Mouse (Mus musculus) bone marrow macrophage, adult 2 months (primary cell): ENCODE data around the gene Mogat2. TPM values are rescaled to one million over a fixed set of nuclear protein-coding genes. Genes with fewer than 3 reads are reported as not detected.

ENCODE experiments used
- H3K27ac ChIP-seq: 2 replicates; pipeline ENCODE4 v1.5.1; 2012; ENCODE audit warnings: low read depth, low read length; ENCODE audit not compliant: insufficient read depth
- H3K4me1 ChIP-seq: 2 replicates; pipeline ENCODE4 v1.6.1; 2012; ENCODE audit warnings: low read length; ENCODE audit not compliant: control insufficient read depth, insufficient read depth
- H3K4me3 ChIP-seq: 2 replicates; pipeline ENCODE4 v1.5.1; 2012; ENCODE audit warnings: mild to moderate bottlenecking, low read length, moderate library complexity; ENCODE audit not compliant: insufficient read depth
- CTCF ChIP-seq: IDR thresholded peaks from 2 replicates; pipeline ENCODE4 v1.5.1; 2012; ENCODE audit warnings: low read depth, mild to moderate bottlenecking, low read length, moderate library complexity
- POLR2A ChIP-seq: IDR thresholded peaks from 2 replicates; pipeline ENCODE4 v1.6.1; 2012; ENCODE audit warnings: mild to moderate bottlenecking, low read depth, low read length, borderline replicate concordance
- polyA plus RNA-seq: library from polyadenylated mRNA; stranded (reverse); fragments of >200 nt; gene quantifications from 2 replicates; pipeline ENCODE4 v1.2.4, GENCODE M21; 2012; ENCODE audit not compliant: missing spikeins, insufficient read depth, insufficient read length

The Mogat2 gene
- polyA plus RNA-seq, 1 experiment, result not detected

DNA sequence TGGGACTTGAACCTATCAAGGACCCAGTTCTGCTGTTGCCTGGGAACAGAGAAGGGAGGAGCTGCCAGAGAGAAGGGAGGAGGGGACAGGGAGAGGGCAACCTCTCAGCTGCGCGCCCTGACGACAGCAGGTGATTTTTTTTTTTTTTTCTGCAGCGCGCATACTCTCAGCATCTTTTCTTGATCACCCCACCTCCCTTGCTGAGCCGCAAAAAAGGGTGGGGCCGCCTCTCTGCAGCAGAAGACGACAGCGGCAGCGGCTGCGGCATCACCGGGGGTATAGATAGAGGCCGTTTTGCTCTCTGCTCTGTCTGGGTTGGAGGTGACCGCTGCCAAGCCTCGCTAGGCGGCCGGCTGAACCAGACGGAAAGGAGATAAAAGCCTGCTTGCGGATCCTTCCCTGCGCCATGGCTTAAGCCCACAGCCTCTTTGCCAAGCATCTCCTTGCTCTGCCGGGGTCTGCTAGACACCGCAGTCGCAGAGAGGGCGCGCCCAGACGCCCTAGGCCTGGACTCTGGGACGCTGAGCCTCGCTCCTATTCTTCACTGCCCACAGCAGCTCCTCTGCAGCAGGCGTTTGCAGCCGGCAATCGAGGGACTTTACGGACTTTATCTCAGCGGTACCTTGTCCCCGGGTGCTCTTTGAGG is 29.0 kb upstream of the Mogat2 start, which contains the start of gene Map6:
Gene Map6, plus strand, starts transcription at position 197 of the 646 bp plus-strand sequence.
- peaks cover 24% of the 10 kb centered on the region for H3K4me1 ChIP-seq
- H3K27ac ChIP-seq, result no peak within 1 kb of the TSS
- no peak for TF ChIP-seq CTCF
- no peak for TF ChIP-seq POLR2A
- H3K4me3 ChIP-seq, result peak within 1 kb of the TSS; percentile 66

DNA sequence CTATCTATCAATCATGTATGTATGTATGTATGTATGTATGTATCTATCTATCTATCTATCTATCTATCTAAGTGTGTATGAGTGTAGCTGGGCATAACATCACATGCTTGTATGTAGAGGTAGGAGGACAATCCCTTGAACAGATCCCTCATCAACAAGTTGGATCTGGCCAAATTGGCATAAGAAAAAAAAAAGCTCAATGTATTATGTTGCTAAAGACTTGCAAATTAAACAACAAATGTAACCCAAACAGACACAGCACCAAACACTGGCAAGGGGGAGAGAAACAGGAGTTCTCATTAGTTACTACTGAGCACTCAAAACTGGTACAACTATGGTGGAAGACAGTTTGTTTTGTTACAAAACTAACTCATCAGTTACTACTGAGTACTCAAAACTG is 26.2 kb upstream of the Mogat2 start:
- no peak for TF ChIP-seq CTCF
- no peak for TF ChIP-seq POLR2A
- Histone ChIP-seq H3K4me3 (no peak overlapping the region), H3K4me1 (peaks cover 26% of the 10 kb centered on the region), H3K27ac (no peak overlapping the region)

GRCm38 (mm10) chr7:99263509-99263908 is 25.1 kb upstream of the Mogat2 start:
- TF ChIP-seq POLR2A (no peak), CTCF (no peak)
- H3K4me3 ChIP-seq, result no peak overlapping the region
- H3K4me1 ChIP-seq, result peaks cover 26% of the 10 kb centered on the region
- peak overlapping the region; percentile 51 for H3K27ac ChIP-seq

DNA sequence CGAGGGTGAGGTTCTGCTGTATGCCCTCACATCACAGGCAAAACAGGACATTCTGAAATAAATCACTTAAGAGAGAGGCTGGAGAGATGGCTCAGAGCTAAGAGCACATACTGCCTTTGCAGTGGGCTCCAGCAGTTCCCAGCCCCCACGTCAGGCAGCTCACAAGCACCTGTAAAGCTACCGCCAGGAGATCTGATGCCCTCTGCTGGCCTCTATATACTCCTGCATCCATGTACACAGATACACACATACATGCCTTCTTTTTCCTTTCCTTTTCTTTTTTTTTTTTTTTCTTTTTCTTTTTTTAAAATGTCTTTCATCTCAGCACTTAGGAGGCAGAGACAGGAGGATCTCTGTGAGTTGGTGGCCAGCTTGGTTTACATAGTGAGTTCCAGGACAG is 23.5 kb upstream of the Mogat2 start:
- no peak for TF ChIP-seq POLR2A
- TF ChIP-seq CTCF, result peak; percentile 47; the same call in 1 of the 2 replicates

GRCm38 (mm10) chr7:99255006-99255405 is 16.6 kb upstream of the Mogat2 start:
- TF ChIP-seq POLR2A (no peak), CTCF (no peak)
- Histone ChIP-seq H3K27ac (peak overlapping the region; percentile 64), H3K4me3 (no peak overlapping the region), H3K4me1 (peaks cover 45% of the 10 kb centered on the region)

More for the DNA sequence above, 23.5 kb upstream of the Mogat2 start:
- Histone ChIP-seq H3K4me1 (peaks cover 22% of the 10 kb centered on the region), H3K27ac (no peak overlapping the region), H3K4me3 (no peak overlapping the region)

GRCm38 (mm10) chr7:99250386-99250785 is 12.0 kb upstream of the Mogat2 start:
- peaks cover 43% of the 10 kb centered on the region for H3K4me1 ChIP-seq
- TF ChIP-seq CTCF, result no peak
- H3K4me3 ChIP-seq, result no peak overlapping the region
- H3K27ac ChIP-seq, result no peak overlapping the region

- Histone ChIP-seq H3K27ac (no peak overlapping the region), H3K4me3 (peak overlapping the region; percentile 29), H3K4me1 (peaks cover 35% of the 10 kb centered on the region)
- TF ChIP-seq POLR2A (no peak), CTCF (peak; percentile 64; the same call in 1 of the 2 replicates)
These were observed 11.1 kb upstream of the Mogat2 start for GRCm38 (mm10) chr7:99249582-99249911.

GRCm38 (mm10) chr7:99248906-99249581 is 10.6 kb upstream of the Mogat2 start:
- TF ChIP-seq CTCF (no peak), POLR2A (no peak)
- Histone ChIP-seq H3K4me3 (peak overlapping the region; percentile 29), H3K27ac (no peak overlapping the region), H3K4me1 (peaks cover 31% of the 10 kb centered on the region)

GRCm38 (mm10) chr7:99248157-99248742 is 9.8 kb upstream of the Mogat2 start:
- no peak overlapping the region for H3K27ac ChIP-seq
- no peak for TF ChIP-seq POLR2A
- TF ChIP-seq CTCF, result no peak
- H3K4me3 ChIP-seq, result no peak overlapping the region
- peaks cover 28% of the 10 kb centered on the region for H3K4me1 ChIP-seq

DNA sequence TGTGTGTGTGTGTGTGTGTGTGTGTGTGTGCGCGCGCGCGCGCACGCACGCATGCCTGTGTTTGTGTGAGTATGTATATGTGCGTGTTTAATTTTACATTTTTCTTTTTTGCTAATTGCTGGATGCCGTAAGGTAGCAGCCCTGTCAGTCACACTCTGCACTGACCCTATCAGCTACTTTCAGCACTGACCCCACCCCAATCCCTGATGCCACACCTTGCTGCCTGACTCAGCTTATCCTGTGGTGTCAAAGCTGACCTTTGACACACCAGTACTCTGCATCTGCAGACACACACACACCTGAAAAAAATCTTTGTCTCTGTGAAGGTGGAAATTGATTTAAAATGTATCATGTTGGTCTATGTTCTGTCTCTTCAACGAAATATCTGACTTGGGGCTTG is 3.7 kb upstream of the Mogat2 start:
- TF ChIP-seq POLR2A, result no peak
- TF ChIP-seq CTCF, result no peak
- Histone ChIP-seq H3K4me1 (peaks cover 1% of the 10 kb centered on the region; the same call in 1 of the 2 replicates), H3K27ac (no peak overlapping the region), H3K4me3 (no peak overlapping the region)
